Mouse (Mus musculus) frontal cortex, postnatal 36 days (tissue): Measurements from ENCODE around the gene Napsa.

Experiments
- DNase-seq, 2 experiments: peaks; one replicate each; pipeline ENCODE4 v3.0.0; 2022; ENCODE audit warnings: low spot score in 2 of 2

The Napsa gene

GRCm38 (mm10) chr7:44596996-44597538 is 24.9 kb downstream of the Napsa start:
- no peak for DNase-seq

DNA sequence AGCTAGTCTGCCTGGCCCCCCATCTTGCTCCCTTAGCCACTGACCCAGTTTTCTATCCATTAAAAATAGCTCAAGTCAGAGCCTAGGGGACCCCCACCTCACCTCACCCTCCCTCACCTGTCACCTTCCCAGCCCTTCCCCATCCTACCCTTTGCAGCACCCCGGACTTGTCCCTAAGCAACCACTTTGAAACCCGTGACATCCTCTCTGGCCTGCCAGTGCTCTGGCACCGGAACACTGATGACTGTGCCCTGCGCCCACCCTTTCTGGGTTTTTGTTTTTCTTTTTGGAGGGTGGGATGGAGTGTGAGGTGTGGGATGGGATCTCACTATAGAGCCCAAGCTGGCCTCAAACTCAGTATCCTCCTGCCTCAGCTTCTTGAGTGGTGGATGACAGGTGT is 25.5 kb downstream of the Napsa start:
- no peak for DNase-seq

DNA sequence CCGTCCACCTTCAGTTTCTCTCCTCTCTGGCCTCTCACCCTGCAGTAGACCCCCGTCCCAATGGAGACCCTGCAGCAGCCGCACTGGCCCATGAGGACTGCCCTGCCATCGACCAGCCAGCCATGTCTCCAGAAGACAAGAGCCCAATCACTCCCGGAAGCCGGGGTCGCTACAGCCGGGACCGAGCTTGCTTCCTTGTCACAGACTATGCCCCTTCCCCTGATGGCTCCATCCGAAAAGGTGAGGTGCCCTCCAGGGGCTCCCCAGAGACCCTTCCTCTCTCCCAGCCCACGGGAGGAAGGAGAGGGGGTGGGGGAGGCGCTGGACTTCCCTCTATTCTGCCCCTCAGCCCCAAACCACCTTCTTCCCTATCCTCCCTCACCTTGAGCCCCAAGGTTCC is 26.2 kb downstream of the Napsa start:
- no peak for DNase-seq

GRCm38 (mm10) chr7:44600691-44601262 is 28.6 kb downstream of the Napsa start:
- DNase-seq, result no peak

GRCm38 (mm10) chr7:44601646-44602045 is 29.5 kb downstream of the Napsa start:
- no peak for DNase-seq

GRCm38 (mm10) chr7:44602443-44602842 is 30.3 kb downstream of the Napsa start:
- DNase-seq, result peak; percentile 77 to 84

- DNase-seq, result no peak
Measured at GRCm38 (mm10) chr7:44603186-44603855, 31.1 kb downstream of the Napsa start.

DNA sequence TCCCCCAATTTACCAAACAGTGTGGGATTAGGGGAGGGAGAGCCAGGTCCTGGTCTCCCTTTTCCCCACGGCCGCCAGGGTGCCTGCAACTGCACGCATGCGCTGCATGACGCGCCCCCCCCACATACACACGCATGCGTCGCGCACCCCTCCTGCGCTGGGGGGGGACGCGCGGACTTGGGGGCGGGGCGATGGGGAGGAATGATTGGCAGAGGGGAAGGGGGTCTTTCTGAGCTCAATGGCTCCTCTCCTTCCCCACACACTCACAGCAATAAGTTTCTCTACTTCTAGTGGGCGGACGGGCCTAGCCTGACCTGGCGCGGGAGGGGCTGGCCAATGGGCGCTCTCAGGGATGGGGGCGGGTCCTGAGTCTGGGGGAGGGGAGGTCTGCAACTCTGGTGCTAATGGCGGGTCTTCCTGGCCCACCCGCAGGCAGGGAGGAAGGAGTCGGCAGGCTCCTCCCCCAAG is 32.0 kb downstream of the Napsa start:
- DNase-seq, result peak in 1 of 2 experiments; percentile 33

GRCm38 (mm10) chr7:44604619-44605018 is 32.4 kb downstream of the Napsa start:
- DNase-seq, result no peak

DNA sequence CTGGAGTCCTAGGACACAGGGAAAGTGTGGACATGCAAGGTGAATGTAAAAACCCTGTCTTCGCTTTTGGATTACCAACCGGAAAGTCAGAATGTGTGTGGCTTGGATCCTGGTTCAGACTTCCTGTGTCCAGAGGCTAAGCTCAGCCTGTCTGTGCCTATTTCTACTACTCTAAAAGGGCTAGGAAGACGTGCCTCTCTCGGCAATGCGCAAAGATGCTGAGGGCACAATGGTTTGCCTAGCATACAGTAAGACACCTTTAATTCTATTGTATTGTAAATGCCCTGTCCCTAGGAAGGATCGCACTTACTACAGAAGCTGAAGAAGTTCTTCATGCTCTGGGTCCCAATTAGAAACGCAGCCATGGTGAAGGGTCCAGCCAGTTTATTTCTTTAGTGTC is 33.3 kb downstream of the Napsa start:
- no peak for DNase-seq

DNA sequence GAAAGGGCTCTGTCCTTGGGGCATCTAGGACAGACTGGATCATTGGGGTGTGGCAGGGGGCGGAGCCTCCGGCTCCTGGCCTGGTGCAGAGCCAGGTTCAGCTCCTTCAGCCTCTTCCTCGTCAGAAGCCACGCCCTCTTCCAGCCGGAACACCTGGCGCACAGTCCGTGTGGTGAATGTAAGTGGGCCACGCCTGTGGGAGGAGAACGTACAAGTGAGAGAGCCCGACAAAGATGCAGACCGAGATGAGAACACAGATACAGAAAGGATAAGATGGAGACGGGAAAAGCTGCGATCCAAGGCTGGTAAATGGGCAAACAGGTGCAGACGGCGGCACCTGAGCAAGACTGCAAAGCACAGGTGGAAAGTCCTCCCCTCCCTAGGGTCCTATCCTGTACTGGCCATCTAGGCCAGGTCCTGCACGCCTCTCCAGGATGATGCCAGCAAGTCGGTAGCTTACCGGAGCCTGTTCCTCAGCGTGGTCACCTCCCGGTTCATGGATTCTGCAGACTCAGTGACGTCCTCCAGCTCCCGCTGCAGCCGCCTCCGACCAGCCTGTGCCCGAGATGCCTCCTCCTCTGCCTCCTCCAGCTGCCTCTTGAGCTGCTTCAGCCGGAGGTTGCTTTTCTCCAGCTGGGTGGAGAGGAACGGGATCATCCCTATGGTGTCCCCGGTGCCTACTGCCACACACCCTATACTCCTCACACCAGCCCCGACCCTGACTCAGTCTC is 34.2 kb downstream of the Napsa start:
- peak; percentile 54 to 56 for DNase-seq

DNA sequence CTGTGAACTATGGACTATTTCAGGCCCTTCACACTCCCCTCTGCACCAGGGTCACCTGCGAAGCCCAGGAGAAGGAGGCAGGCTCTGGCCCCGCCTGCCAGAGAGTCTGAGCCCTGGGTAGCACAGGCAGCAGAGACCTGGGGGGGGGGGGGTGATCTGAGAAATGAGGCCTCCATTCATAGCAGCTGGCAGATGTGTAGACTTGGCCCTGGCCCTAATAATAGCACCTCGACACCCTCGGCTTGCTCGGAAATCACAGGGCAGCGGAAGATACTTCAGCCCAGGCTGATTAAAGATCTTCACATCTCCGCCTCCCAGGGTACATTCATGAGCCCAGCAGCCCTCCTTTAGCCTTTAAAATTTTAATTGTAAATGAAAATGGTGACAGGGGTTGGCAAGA is 40.0 kb downstream of the Napsa start:
- no peak for DNase-seq

GRCm38 (mm10) chr7:44614041-44614688 is 42.0 kb downstream of the Napsa start:
- no peak for DNase-seq

- DNase-seq, result no peak
Measured at GRCm38 (mm10) chr7:44615309-44615708, 43.1 kb downstream of the Napsa start.

DNA sequence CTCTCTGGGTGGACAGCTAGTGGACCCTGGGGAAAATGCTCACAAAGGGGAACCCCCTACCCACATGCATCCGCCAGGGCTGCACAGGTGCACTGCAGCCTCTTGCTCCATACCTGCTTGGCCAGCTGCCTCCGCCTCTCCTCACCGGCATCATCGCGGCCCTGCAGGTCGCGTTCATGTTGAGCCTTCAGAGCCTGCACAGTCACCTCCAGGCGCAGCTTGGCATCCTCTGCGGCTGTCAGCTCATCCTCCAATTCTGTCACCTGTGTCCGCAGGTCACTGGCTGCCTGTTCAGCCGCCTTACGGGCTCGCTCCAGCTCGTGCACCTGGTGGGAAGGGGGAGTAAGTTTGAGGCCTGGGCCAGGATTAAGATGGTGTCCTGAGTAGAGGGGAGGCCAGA is 43.8 kb downstream of the Napsa start:
- DNase-seq, result no peak

GRCm38 (mm10) chr7:44617059-44617458 is 44.9 kb downstream of the Napsa start:
- no peak for DNase-seq

DNA sequence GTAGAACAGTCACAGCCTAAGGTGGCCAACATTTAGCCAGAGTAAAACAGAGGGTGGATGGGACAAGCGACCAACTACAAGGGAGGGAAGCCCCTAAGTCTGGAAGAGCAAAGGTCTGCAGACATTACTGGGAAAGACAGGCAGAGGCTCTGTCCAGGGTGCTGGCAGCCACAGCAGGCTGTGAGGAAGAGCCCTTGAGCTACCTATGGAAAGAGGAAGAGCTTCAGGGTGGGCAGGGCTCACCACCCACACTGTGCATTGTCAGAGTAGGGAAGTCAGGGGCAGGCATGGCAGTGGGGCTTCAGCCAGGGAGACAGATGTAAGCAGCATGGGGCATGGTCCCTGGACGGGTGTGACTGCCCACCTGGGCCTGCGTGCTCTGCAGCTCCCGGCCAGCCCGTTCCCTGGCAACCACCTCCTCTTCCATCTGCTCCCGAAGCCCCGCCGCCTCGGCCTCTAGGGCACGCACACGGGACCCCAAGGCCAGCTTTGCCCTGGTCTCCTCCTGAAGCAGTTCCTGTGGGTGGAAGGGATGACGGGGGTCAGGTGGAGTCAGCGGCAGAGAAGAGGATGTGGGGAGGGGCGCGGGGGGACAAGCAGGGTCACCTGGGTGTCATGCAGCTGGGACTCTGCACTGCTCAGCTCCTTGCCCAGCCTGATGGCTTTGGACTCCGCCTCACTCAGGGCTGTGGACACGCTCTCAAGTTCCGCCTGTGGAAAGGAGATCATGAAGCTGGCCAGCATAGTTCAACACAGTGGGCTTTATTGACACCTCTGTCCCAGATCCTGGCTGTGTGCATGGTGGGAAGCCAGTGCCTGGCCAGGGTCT is 51.7 kb downstream of the Napsa start:
- no peak for DNase-seq

GRCm38 (mm10) chr7:44624543-44624826 is 52.3 kb downstream of the Napsa start:
- DNase-seq, result no peak

DNA sequence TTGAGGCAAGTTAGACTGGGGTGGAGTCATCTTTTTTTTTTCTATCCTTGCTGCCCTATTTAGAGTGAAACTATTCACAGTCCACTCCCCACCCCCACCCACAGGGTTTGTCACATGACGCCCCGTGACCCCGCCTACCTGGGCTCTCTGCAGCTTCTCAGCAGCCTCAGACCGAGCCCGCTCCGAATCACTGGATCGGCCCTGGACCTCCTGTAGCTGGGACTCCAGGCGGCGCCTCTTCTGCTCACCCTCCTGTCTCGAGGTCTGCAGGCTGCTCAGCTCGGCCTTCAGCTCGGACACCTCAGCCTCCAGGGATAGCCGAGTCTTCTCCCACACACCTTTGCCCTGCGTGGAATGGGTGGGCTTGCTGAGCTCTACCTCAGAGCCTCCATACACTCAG is 52.6 kb downstream of the Napsa start:
- no peak for DNase-seq

DNA sequence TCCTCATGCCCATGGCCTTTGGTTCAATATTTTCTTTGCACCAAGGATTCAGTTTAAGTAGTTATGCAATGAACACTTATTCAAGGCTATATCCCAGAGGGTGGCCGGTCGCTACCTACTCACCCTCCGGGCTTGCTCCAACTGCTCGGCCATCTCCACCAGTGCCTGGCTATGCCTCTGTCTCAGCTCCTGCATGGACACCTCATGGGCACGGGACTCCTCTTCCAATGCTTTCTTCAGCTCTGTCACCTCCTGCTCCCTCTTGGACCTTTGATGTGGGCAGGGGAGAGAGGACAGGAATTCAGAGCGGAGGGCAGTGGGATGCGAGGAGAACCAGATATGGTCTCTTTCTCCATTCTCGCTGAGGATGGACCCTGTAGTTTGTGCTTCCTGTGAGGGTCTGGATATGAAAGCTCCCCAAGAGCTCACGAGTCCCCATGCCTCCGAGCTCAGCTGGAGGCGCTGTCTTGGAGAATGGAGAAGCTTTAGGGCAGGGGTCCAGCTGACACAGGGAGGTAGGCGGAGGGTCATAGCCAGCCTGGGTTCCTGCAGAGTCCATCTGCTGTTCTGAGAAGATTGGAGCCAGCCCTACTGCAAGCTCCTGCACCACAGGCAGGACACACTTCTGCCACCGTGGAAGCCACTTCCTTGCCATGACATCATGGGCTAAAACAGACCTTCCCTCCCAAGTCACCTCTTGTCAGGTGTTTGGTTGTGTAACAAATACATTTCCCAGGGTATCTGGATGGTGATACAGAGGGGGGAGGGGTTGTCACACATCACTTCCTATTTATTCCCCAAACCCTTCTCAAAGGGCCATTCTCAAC is 53.3 kb downstream of the Napsa start:
- DNase-seq, result no peak

DNA sequence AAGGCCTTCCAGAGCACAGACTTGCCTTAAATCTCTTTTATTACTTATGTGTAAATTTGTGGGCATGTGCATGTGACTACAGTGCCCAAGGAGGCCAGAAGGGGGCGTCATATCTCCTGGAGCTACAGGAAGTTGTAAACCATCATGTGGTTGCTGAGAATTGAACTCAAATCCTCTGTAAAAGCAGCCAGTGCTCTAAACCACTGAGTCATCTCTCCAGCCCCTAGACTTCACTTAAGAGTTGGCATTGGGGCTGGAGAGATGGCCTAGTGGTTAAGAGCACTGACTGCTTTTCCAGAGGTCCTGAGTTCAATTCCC is 53.8 kb downstream of the Napsa start:
- DNase-seq, result no peak
